Mouse (Mus musculus): ENCODE data around the gene Zcchc8. TPM values are rescaled to one million over a fixed set of nuclear protein-coding genes. Genes with fewer than 3 reads are reported as not detected.

The Zcchc8 gene
- total and polyA plus RNA-seq, 2 experiments from 2014 or later, result 40.6 to 46.3 TPM

- WGBS, result 90% methylated on average over 7 of the region's 7 CpGs
- Histone ChIP-seq H3K9me3 (ENCODE audit: low read length) (no peaks in the 10 kb centered on the region), H3K27ac (ENCODE audit: low read depth, low read length) (no peak overlapping the region), H3K36me3 (ENCODE audit: insufficient read depth, low read length) (peaks cover 19% of the 10 kb centered on the region), H3K4me3 (ENCODE audit: low read depth, low read length) (no peak overlapping the region), H3K4me2 (ENCODE audit: low read depth, low read length, poor library complexity, severe bottlenecking) (no peak overlapping the region), H3K4me1 (ENCODE audit: insufficient read depth, low read length) (no peaks in the 10 kb centered on the region), H3K9ac (replicated peaks; ENCODE audit: low read length, poor library complexity, severe bottlenecking) (no peak overlapping the region), H3K27me3 (ENCODE audit: insufficient read depth, low read length) (no peaks in the 10 kb centered on the region)
- no peak for DNase-seq (ENCODE audit: low spot score)
- no peak for ATAC-seq (ENCODE audit: low FRiP score)
- no peak for TF ChIP-seq CTCF (IDR thresholded peaks at IDR 0.05)
Measured at GRCm38 (mm10) chr5:123696244-123696643, 24.7 kb downstream of the Zcchc8 start.

- H3K4me1 ChIP-seq (ENCODE audit: insufficient read depth, low read length), result no peaks in the 10 kb centered on the region
- H3K27me3 ChIP-seq (ENCODE audit: insufficient read depth, low read length), result no peaks in the 10 kb centered on the region
- no peak for DNase-seq (ENCODE audit: low spot score)
- no peak overlapping the region for H3K4me2 ChIP-seq (ENCODE audit: low read depth, low read length, poor library complexity, severe bottlenecking)
- no peak for ATAC-seq (ENCODE audit: low FRiP score)
- no peaks in the 10 kb centered on the region for H3K9me3 ChIP-seq (ENCODE audit: low read length)
- 69% methylated on average over 6 of the region's 6 CpGs for WGBS
- 0 out of 2 replicates have a peak, but pooled peaks cover 7% of the 10 kb centered on the region for H3K36me3 ChIP-seq (ENCODE audit: insufficient read depth, low read length)
- H3K9ac ChIP-seq (replicated peaks; ENCODE audit: low read length, poor library complexity, severe bottlenecking), result no peak overlapping the region
- no peak overlapping the region for H3K27ac ChIP-seq (ENCODE audit: low read depth, low read length)
- TF ChIP-seq CTCF (IDR thresholded peaks at IDR 0.05), result no peak
- H3K4me3 ChIP-seq (ENCODE audit: low read depth, low read length), result no peak overlapping the region
Measured at GRCm38 (mm10) chr5:123694468-123694867, 26.4 kb downstream of the Zcchc8 start.

- H3K4me1 ChIP-seq (ENCODE audit: insufficient read depth, low read length), result peaks cover 10% of the 10 kb centered on the region
- DNase-seq (ENCODE audit: low spot score) (peak; percentile 91), ATAC-seq (ENCODE audit: low FRiP score) (peak; percentile 79)
- no peaks in the 10 kb centered on the region for H3K27me3 ChIP-seq (ENCODE audit: insufficient read depth, low read length)
- peak within 1 kb of the TSS; percentile 68 for H3K4me2 ChIP-seq (ENCODE audit: low read depth, low read length, poor library complexity, severe bottlenecking)
- H3K9me3 ChIP-seq (ENCODE audit: low read length), result no peaks in the 10 kb centered on the region
- H3K36me3 ChIP-seq (ENCODE audit: insufficient read depth, low read length), result no peaks in the 10 kb centered on the region
- TF ChIP-seq CTCF (IDR thresholded peaks at IDR 0.05), result no peak
- H3K9ac ChIP-seq (replicated peaks; ENCODE audit: low read length, poor library complexity, severe bottlenecking), result peak within 1 kb of the TSS; percentile 99
- peak within 1 kb of the TSS; percentile 62 for H3K4me3 ChIP-seq (ENCODE audit: low read depth, low read length)
- 0% methylated on average over 49 of the region's 64 CpGs for WGBS
- H3K27ac ChIP-seq (ENCODE audit: low read depth, low read length), result peak within 1 kb of the TSS; percentile 99
Measured at GRCm38 (mm10) chr5:123684221-123685144, 36.4 kb downstream of the Zcchc8 start, which contains the start of gene Clip1. Clip1 (minus strand) TSS chr5:123684618.

- ATAC-seq (ENCODE audit: low FRiP score), result peak; percentile 50
- DNase-seq (ENCODE audit: low spot score), result peak; percentile 38
- Histone ChIP-seq H3K27ac (ENCODE audit: low read depth, low read length) (peak overlapping the region; percentile 99), H3K9me3 (ENCODE audit: low read length) (no peaks in the 10 kb centered on the region), H3K4me3 (ENCODE audit: low read depth, low read length) (peak overlapping the region; percentile 62), H3K9ac (replicated peaks; ENCODE audit: low read length, poor library complexity, severe bottlenecking) (peak overlapping the region; percentile 99), H3K27me3 (ENCODE audit: insufficient read depth, low read length) (no peaks in the 10 kb centered on the region), H3K4me2 (ENCODE audit: low read depth, low read length, poor library complexity, severe bottlenecking) (peak overlapping the region; percentile 68), H3K36me3 (ENCODE audit: insufficient read depth, low read length) (no peaks in the 10 kb centered on the region), H3K4me1 (ENCODE audit: insufficient read depth, low read length) (peaks cover 10% of the 10 kb centered on the region)
- TF ChIP-seq CTCF (IDR thresholded peaks at IDR 0.05), result no peak
- WGBS, result under 1% methylated on average over 55 of the region's 92 CpGs
Measured at GRCm38 (mm10) chr5:123683377-123684220, 37.3 kb downstream of the Zcchc8 start.

GRCm38 (mm10) chr5:123683043-123683376, 37.9 kb downstream of the Zcchc8 start:
- no peak for TF ChIP-seq CTCF (IDR thresholded peaks at IDR 0.05)
- H3K27me3 ChIP-seq (ENCODE audit: insufficient read depth, low read length), result no peaks in the 10 kb centered on the region
- no peaks in the 10 kb centered on the region for H3K9me3 ChIP-seq (ENCODE audit: low read length)
- H3K27ac ChIP-seq (ENCODE audit: low read depth, low read length), result peak overlapping the region; percentile 99; the same call in 1 of the 2 replicates
- H3K36me3 ChIP-seq (ENCODE audit: insufficient read depth, low read length), result no peaks in the 10 kb centered on the region
- ATAC-seq (ENCODE audit: low FRiP score) (0 out of 2 replicates have a peak, but pooled peaks have one; percentile 5), DNase-seq (ENCODE audit: low spot score) (peak; percentile 39)
- H3K9ac ChIP-seq (replicated peaks; ENCODE audit: low read length, poor library complexity, severe bottlenecking), result peak overlapping the region; percentile 99
- H3K4me3 ChIP-seq (ENCODE audit: low read depth, low read length), result peak overlapping the region; percentile 62
- WGBS, result 2% methylated on average over 6 of the region's 6 CpGs
- peak overlapping the region; percentile 68 for H3K4me2 ChIP-seq (ENCODE audit: low read depth, low read length, poor library complexity, severe bottlenecking)
- H3K4me1 ChIP-seq (ENCODE audit: insufficient read depth, low read length), result peaks cover 10% of the 10 kb centered on the region
